Mouse (Mus musculus): ENCODE measurements around the gene Slc9a9. TPM values are rescaled to one million over a fixed set of nuclear protein-coding genes. Genes with fewer than 3 reads are reported as not detected.

The Slc9a9 gene
- polyA plus RNA-seq, 1 experiment from 2014 or later: 6.6 TPM

- H3K27me3 ChIP-seq (ENCODE audit: control insufficient read depth, insufficient read depth, low read depth, low read length): no peaks in the 10 kb centered on the region
- no peaks in the 10 kb centered on the region for H3K9me3 ChIP-seq (replicated peaks; ENCODE audit: control insufficient read depth, low read length, poor library complexity, severe bottlenecking)
- H3K36me3 ChIP-seq (ENCODE audit: control insufficient read depth, insufficient read depth, low read length): no peaks in the 10 kb centered on the region
- no peak for ATAC-seq
- H3K4me2 ChIP-seq (ENCODE audit: low read length): no peak overlapping the region
- 59% methylated on average over 6 of the region's 6 CpGs for WGBS
- no peak overlapping the region for H3K4me3 ChIP-seq (ENCODE audit: low read depth, low read length)
- H3K4me1 ChIP-seq (ENCODE audit: control insufficient read depth, insufficient read depth, low read length): peaks cover 5% of the 10 kb centered on the region
- no peak overlapping the region for H3K9ac ChIP-seq (ENCODE audit: low read depth, low read length)
- no peak overlapping the region for H3K27ac ChIP-seq (ENCODE audit: low read length)
Observed at GRCm38 (mm10) chr9:94732136-94732535, 62.4 kb downstream of the Slc9a9 start.

- H3K27me3 ChIP-seq (ENCODE audit: control insufficient read depth, insufficient read depth, low read depth, low read length): no peaks in the 10 kb centered on the region
- H3K27ac ChIP-seq (ENCODE audit: low read length): no peak overlapping the region
- H3K9me3 ChIP-seq (replicated peaks; ENCODE audit: control insufficient read depth, low read length, poor library complexity, severe bottlenecking): no peaks in the 10 kb centered on the region
- no peak overlapping the region for H3K4me3 ChIP-seq (ENCODE audit: low read depth, low read length)
- H3K4me2 ChIP-seq (ENCODE audit: low read length): no peak overlapping the region
- H3K36me3 ChIP-seq (ENCODE audit: control insufficient read depth, insufficient read depth, low read length): no peaks in the 10 kb centered on the region
- ATAC-seq: no peak
- no peak overlapping the region for H3K9ac ChIP-seq (ENCODE audit: low read depth, low read length)
- 79% methylated on average over 8 of the region's 8 CpGs for WGBS
- H3K4me1 ChIP-seq (ENCODE audit: control insufficient read depth, insufficient read depth, low read length): peaks cover 5% of the 10 kb centered on the region
Observed at GRCm38 (mm10) chr9:94732599-94733287, 63.0 kb downstream of the Slc9a9 start.

- Histone ChIP-seq H3K4me2 (ENCODE audit: low read length) (no peak overlapping the region), H3K27me3 (ENCODE audit: control insufficient read depth, insufficient read depth, low read depth, low read length) (no peaks in the 10 kb centered on the region), H3K9me3 (replicated peaks; ENCODE audit: control insufficient read depth, low read length, poor library complexity, severe bottlenecking) (no peaks in the 10 kb centered on the region), H3K36me3 (ENCODE audit: control insufficient read depth, insufficient read depth, low read length) (no peaks in the 10 kb centered on the region), H3K9ac (ENCODE audit: low read depth, low read length) (no peak overlapping the region), H3K4me3 (ENCODE audit: low read depth, low read length) (no peak overlapping the region), H3K27ac (ENCODE audit: low read length) (no peak overlapping the region), H3K4me1 (ENCODE audit: control insufficient read depth, insufficient read depth, low read length) (peaks cover 8% of the 10 kb centered on the region)
- no peak for ATAC-seq
- 88% methylated on average over 1 of the region's 1 CpGs for WGBS
Observed at GRCm38 (mm10) chr9:94734320-94734719, 64.6 kb downstream of the Slc9a9 start.

GRCm38 (mm10) chr9:94737226-94737625 is 67.5 kb downstream of the Slc9a9 start:
- H3K4me2 ChIP-seq (ENCODE audit: low read length): no peak overlapping the region
- ATAC-seq: no peak
- WGBS: 56% methylated on average over 5 of the region's 5 CpGs

GRCm38 (mm10) chr9:94738555-94739427 is 69.1 kb downstream of the Slc9a9 start:
- no peak overlapping the region for H3K9ac ChIP-seq (ENCODE audit: low read depth, low read length)
- no peaks in the 10 kb centered on the region for H3K9me3 ChIP-seq (replicated peaks; ENCODE audit: control insufficient read depth, low read length, poor library complexity, severe bottlenecking)
- WGBS: 31% methylated on average over 6 of the region's 6 CpGs
- H3K4me1 ChIP-seq (ENCODE audit: control insufficient read depth, insufficient read depth, low read length): peaks cover 8% of the 10 kb centered on the region
- no peak overlapping the region for H3K4me2 ChIP-seq (ENCODE audit: low read length)
- H3K27ac ChIP-seq (ENCODE audit: low read length): no peak overlapping the region
- peak; percentile 71 for ATAC-seq
- no peaks in the 10 kb centered on the region for H3K36me3 ChIP-seq (ENCODE audit: control insufficient read depth, insufficient read depth, low read length)
- no peaks in the 10 kb centered on the region for H3K27me3 ChIP-seq (ENCODE audit: control insufficient read depth, insufficient read depth, low read depth, low read length)
- no peak overlapping the region for H3K4me3 ChIP-seq (ENCODE audit: low read depth, low read length)

More at GRCm38 (mm10) chr9:94737226-94737625, 67.5 kb downstream of the Slc9a9 start:
- no peaks in the 10 kb centered on the region for H3K9me3 ChIP-seq (replicated peaks; ENCODE audit: control insufficient read depth, low read length, poor library complexity, severe bottlenecking)
- H3K36me3 ChIP-seq (ENCODE audit: control insufficient read depth, insufficient read depth, low read length): no peaks in the 10 kb centered on the region
- peaks cover 8% of the 10 kb centered on the region for H3K4me1 ChIP-seq (ENCODE audit: control insufficient read depth, insufficient read depth, low read length)
- no peak overlapping the region for H3K4me3 ChIP-seq (ENCODE audit: low read depth, low read length)
- H3K9ac ChIP-seq (ENCODE audit: low read depth, low read length): no peak overlapping the region
- no peaks in the 10 kb centered on the region for H3K27me3 ChIP-seq (ENCODE audit: control insufficient read depth, insufficient read depth, low read depth, low read length)
- H3K27ac ChIP-seq (ENCODE audit: low read length): no peak overlapping the region

GRCm38 (mm10) chr9:94740841-94741240 is 71.1 kb downstream of the Slc9a9 start:
- Histone ChIP-seq H3K9me3 (replicated peaks; ENCODE audit: control insufficient read depth, low read length, poor library complexity, severe bottlenecking) (no peaks in the 10 kb centered on the region), H3K27ac (ENCODE audit: low read length) (no peak overlapping the region), H3K4me1 (ENCODE audit: control insufficient read depth, insufficient read depth, low read length) (peaks cover 5% of the 10 kb centered on the region), H3K27me3 (ENCODE audit: control insufficient read depth, insufficient read depth, low read depth, low read length) (no peaks in the 10 kb centered on the region), H3K9ac (ENCODE audit: low read depth, low read length) (no peak overlapping the region), H3K4me2 (ENCODE audit: low read length) (no peak overlapping the region), H3K36me3 (ENCODE audit: control insufficient read depth, insufficient read depth, low read length) (no peaks in the 10 kb centered on the region), H3K4me3 (ENCODE audit: low read depth, low read length) (no peak overlapping the region)
- ATAC-seq: no peak
- 89% methylated on average over 3 of the region's 3 CpGs for WGBS

- 0 out of 2 replicates have a peak, but pooled peaks cover 3% of the 10 kb centered on the region for H3K4me1 ChIP-seq (ENCODE audit: control insufficient read depth, insufficient read depth, low read length)
- H3K9me3 ChIP-seq (replicated peaks; ENCODE audit: control insufficient read depth, low read length, poor library complexity, severe bottlenecking): no peaks in the 10 kb centered on the region
- no peaks in the 10 kb centered on the region for H3K36me3 ChIP-seq (ENCODE audit: control insufficient read depth, insufficient read depth, low read length)
- no peak for ATAC-seq
- no peak overlapping the region for H3K27ac ChIP-seq (ENCODE audit: low read length)
- WGBS: 96% methylated on average over 1 of the region's 1 CpGs
- H3K4me2 ChIP-seq (ENCODE audit: low read length): no peak overlapping the region
- H3K27me3 ChIP-seq (ENCODE audit: control insufficient read depth, insufficient read depth, low read depth, low read length): no peaks in the 10 kb centered on the region
- H3K9ac ChIP-seq (ENCODE audit: low read depth, low read length): no peak overlapping the region
- no peak overlapping the region for H3K4me3 ChIP-seq (ENCODE audit: low read depth, low read length)
Observed at GRCm38 (mm10) chr9:94743291-94743690, 73.6 kb downstream of the Slc9a9 start.

- Histone ChIP-seq H3K9ac (ENCODE audit: low read depth, low read length) (no peak overlapping the region), H3K36me3 (ENCODE audit: control insufficient read depth, insufficient read depth, low read length) (no peaks in the 10 kb centered on the region), H3K27me3 (ENCODE audit: control insufficient read depth, insufficient read depth, low read depth, low read length) (no peaks in the 10 kb centered on the region), H3K4me2 (ENCODE audit: low read length) (no peak overlapping the region), H3K4me1 (ENCODE audit: control insufficient read depth, insufficient read depth, low read length) (peaks cover 4% of the 10 kb centered on the region; the same call in 1 of the 2 replicates), H3K27ac (ENCODE audit: low read length) (no peak overlapping the region), H3K9me3 (replicated peaks; ENCODE audit: control insufficient read depth, low read length, poor library complexity, severe bottlenecking) (no peaks in the 10 kb centered on the region), H3K4me3 (ENCODE audit: low read depth, low read length) (no peak overlapping the region)
- no peak for ATAC-seq
- WGBS: 60% methylated on average over 2 of the region's 2 CpGs
Observed at GRCm38 (mm10) chr9:94748503-94748902, 78.8 kb downstream of the Slc9a9 start.

GRCm38 (mm10) chr9:94750187-94750586 is 80.5 kb downstream of the Slc9a9 start:
- Histone ChIP-seq H3K27me3 (ENCODE audit: control insufficient read depth, insufficient read depth, low read depth, low read length) (no peaks in the 10 kb centered on the region), H3K27ac (ENCODE audit: low read length) (peak overlapping the region; percentile 68), H3K9me3 (replicated peaks; ENCODE audit: control insufficient read depth, low read length, poor library complexity, severe bottlenecking) (no peaks in the 10 kb centered on the region), H3K9ac (ENCODE audit: low read depth, low read length) (no peak overlapping the region), H3K4me1 (ENCODE audit: control insufficient read depth, insufficient read depth, low read length) (peaks cover 4% of the 10 kb centered on the region; the same call in 1 of the 2 replicates), H3K4me3 (ENCODE audit: low read depth, low read length) (no peak overlapping the region), H3K4me2 (ENCODE audit: low read length) (peak overlapping the region; percentile 15; the same call in 1 of the 2 replicates), H3K36me3 (ENCODE audit: control insufficient read depth, insufficient read depth, low read length) (no peaks in the 10 kb centered on the region)
- peak; percentile 54 for ATAC-seq
- WGBS: 53% methylated on average over 8 of the region's 8 CpGs

Measured in midbrain, embryonic 16.5 days (tissue).